Mouse (Mus musculus): ENCODE results near the gene Eef2kmt. TPM values are rescaled to one million over a fixed set of nuclear protein-coding genes. Genes with fewer than 3 reads are reported as not detected.

The Eef2kmt gene
- total RNA-seq (2023), result 16.3 to 22.8 TPM (median 17.3 TPM) in 4 replicates

DNA sequence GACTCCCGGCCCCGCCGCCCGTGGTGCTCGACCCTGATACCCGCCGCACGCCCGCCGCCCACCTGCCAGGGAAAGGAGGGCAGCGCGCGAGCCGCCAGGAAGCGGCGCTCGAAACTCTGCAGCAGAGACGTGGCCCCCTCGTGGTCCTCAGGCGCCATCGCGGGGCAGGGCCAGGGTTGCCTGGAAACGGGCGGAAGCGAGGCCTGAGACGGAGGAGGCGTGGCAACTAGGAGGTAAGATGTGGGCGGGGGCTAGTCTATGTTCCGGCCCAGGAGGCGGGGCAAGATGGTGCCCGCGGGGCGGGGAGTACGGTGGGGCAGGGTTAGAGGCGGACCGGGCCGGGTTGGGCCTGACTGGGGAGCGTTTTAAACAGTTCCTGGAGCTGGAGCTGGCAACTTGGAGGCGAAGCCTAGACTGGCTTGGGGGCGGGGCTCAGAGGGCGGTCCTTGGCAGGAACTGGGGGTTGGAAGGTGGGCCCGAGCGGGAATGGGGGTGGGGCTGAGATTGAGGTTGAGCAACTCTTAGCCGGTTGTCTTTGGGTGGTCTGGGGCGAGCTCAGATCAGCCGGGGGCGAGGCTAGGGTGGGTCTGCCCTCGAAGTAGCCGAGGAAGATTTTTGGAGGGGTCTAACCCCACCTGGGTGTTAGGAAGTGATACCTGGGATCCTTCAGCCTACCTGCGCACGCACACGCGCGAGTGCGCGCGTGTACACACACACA lies at the start of gene Eef2kmt:
Gene Eef2kmt, minus strand, starts transcription at position 205 of the 718 bp plus-strand sequence.

GRCm38 (mm10) chr16:5233418-5234313 lies 22.1 kb downstream of the Eef2kmt start, which contains the start of gene Alg1:
Alg1 (plus strand) TSS chr16:5233621.

DNA sequence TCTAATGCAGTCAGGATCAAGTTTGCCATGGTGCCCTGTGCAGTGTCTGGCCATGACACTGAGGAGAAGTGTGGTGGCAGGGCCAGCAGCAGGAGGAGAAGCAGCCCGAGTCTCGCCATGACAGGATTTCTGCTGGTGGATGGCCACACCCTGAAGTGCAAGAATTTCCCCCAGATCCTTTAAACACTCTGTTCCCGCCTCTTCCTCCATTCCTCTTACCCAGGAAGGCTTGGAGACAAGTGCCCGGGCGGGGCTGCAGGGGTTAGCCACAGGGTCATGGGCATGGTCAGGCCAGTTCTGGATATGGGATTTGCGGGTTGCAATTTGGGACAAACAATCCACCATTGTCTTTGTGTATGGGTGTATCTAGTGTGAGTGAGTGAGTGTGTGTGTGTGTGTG lies 33.6 kb downstream of the Eef2kmt start, which contains the start of gene AU021092:
Gene AU021092, minus strand, starts transcription at position 160 of the 400 bp plus-strand sequence.

DNA sequence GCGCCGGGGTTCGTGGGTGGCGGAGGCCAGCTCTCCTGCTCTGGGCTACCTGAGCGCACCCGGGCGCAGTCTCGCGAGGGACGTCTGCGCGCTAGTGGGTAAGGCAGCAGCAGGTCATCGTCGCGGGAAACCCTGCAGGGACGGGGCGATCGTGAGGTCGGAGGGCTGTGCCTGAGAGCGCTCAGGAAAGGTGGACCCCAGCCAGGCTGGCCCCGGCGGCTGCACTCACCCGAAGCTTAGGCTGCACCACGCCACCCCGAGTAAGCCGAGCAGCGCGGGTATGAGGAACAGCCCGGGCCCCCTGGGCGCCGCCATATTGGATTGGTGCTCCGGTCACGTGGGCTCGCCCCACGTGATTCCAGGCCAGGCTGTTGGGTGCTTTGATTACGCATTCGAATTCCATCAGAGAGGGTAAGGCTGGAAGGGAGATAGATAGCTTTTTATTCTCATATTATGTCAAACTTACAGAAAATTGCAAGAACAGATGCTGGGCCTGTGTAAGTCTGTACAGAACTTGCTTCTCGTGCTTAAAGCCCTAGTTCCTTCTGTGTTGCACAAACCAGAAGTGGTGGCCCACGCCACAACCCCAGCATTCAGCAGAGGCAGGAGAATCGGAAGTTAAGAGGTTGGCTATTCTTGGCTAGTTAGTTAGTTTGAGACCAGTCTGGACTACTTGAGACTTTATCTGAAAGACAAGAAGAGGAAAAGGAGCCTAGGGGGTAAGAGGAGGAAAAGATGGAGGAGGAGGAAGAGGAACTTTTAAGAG lies 51.9 kb downstream of the Eef2kmt start, which contains the start of gene Nagpa:
Gene Nagpa, minus strand, starts transcription at position 345 of the 766 bp plus-strand sequence.

Other genes starting within 250 kb of the Eef2kmt start
- gene Smim22, start 248.7 kb downstream of the Eef2kmt start, total RNA-seq (2023), result not detected in 4 replicates
- gene Rogdi, start 242.4 kb downstream of the Eef2kmt start, total RNA-seq (2023), result 110 to 116 TPM (median 114 TPM) in 4 replicates
- gene Glyr1, start 206.1 kb downstream of the Eef2kmt start, total RNA-seq (2023), result 150 to 162 TPM (median 157 TPM) in 4 replicates
- gene Ubn1, start 205.9 kb downstream of the Eef2kmt start, total RNA-seq (2023), result 98.8 to 107 TPM (median 104 TPM) in 4 replicates
- gene Ppl, start 123.6 kb downstream of the Eef2kmt start, total RNA-seq (2023), result 6.2 to 8.1 TPM (median 7.2 TPM) in 4 replicates
- 0.24 TPM in 1 of 4 replicates, not detected in the others for gene Sec14l5, start 108.9 kb downstream of the Eef2kmt start, total RNA-seq (2023)
- gene Nagpa, start 52.0 kb downstream of the Eef2kmt start, total RNA-seq (2023), result 24.2 to 32.2 TPM (median 26.9 TPM) in 4 replicates
- not detected in 4 replicates for gene AU021092, start 33.7 kb downstream of the Eef2kmt start, total RNA-seq (2023)
- 33.9 to 43.7 TPM (median 37.1 TPM) in 4 replicates for gene Alg1, start 22.4 kb downstream of the Eef2kmt start, total RNA-seq (2023)

Data from B cell, adult 62 days (primary cell).